Mouse (Mus musculus) limb, embryonic 12.5 days (tissue): ENCODE measurements around the gene Dnajc16. TPM values are rescaled to one million over a fixed set of nuclear protein-coding genes. Genes with fewer than 3 reads are reported as not detected.

Experiments
- ATAC-seq: fragments of 200-750 bp; cut with Nextera tagmentation; 2 replicates; pipeline ENCODE4 v1.8.0; 2017; ENCODE audit warnings: low read depth, moderate TSS enrichment; ENCODE audit not compliant: insufficient number of reproducible peaks, insufficient read depth, low FRiP score, low TSS enrichment
- H3K27ac ChIP-seq: fragments of 300-500 bp; sonication (generic); 2 replicates; pipeline ENCODE4 v1.5.1; 2016; ENCODE audit warnings: mild to moderate bottlenecking, moderate library complexity
- H3K27me3 ChIP-seq: fragments of 300-500 bp; sonication (generic); 2 replicates; pipeline ENCODE4 v1.6.1; 2016; ENCODE audit warnings: mild to moderate bottlenecking, moderate library complexity
- H3K36me3 ChIP-seq: fragments of 300-500 bp; sonication (generic); 2 replicates; pipeline ENCODE4 v1.6.1; 2016; ENCODE audit warnings: mild to moderate bottlenecking, moderate library complexity
- H3K4me1 ChIP-seq: fragments of 300-500 bp; sonication (generic); replicated peaks from 2 replicates; pipeline ENCODE4 v1.6.1; 2016
- H3K4me2 ChIP-seq: fragments of 300-500 bp; sonication (generic); 2 replicates; pipeline ENCODE4 v1.6.1; 2016; ENCODE audit warnings: mild to moderate bottlenecking, moderate library complexity
- H3K4me3 ChIP-seq: fragments of 300-500 bp; sonication (generic); replicated peaks from 2 replicates; pipeline ENCODE4 v1.5.1; 2016; ENCODE audit warnings: mild to moderate bottlenecking
- H3K9ac ChIP-seq: fragments of 300-500 bp; sonication (generic); replicated peaks from 2 replicates; pipeline ENCODE4 v1.6.1; 2016; ENCODE audit warnings: mild to moderate bottlenecking, moderate library complexity
- H3K9me3 ChIP-seq: fragments of 300-500 bp; sonication (generic); 2 replicates; pipeline ENCODE4 v1.6.1; 2016; ENCODE audit warnings: mild to moderate bottlenecking, moderate library complexity
- WGBS: fragments of 180-500 bp; shearing (Covaris S2); methylation state at CpG from one replicate; pipeline ENCODE4 v1.1.7; 2016; 5-methylcytosine and 5-hydroxymethylcytosine counted together
- polyA plus RNA-seq: library from polyadenylated mRNA; unstranded; fragments of >200 nt; fragmentation: Nextera tagmentation; extraction: Ambion mirVana; gene quantifications from 2 replicates; pipeline ENCODE4 v1.2.1, GENCODE M21; 2016

The Dnajc16 gene
- polyA plus RNA-seq, 1 experiment from 2014 or later: 3.4 TPM

- peak overlapping the region; percentile 90 for H3K27ac ChIP-seq
- 10% methylated on average over 13 of the region's 13 CpGs for WGBS
These were observed 67.1 kb downstream of the Dnajc16 start for GRCm38 (mm10) chr4:141723673-141724068.

GRCm38 (mm10) chr4:141722731-141723672 is 67.7 kb downstream of the Dnajc16 start, which contains the start of gene Ddi2:
Gene Ddi2 (minus strand): TSS chr4:141723419.
- H3K36me3 ChIP-seq: peaks cover 11% of the 10 kb centered on the region
- peak; percentile 78 for ATAC-seq
- H3K27ac ChIP-seq: peak within 1 kb of the TSS; percentile 90
- no peaks in the 10 kb centered on the region for H3K9me3 ChIP-seq
- under 1% methylated on average over 103 of the region's 105 CpGs for WGBS
- H3K4me3 ChIP-seq: peak within 1 kb of the TSS; percentile 87
- peaks cover 22% of the 10 kb centered on the region for H3K4me1 ChIP-seq
- H3K27me3 ChIP-seq: no peaks in the 10 kb centered on the region; the same call in 1 of the 2 replicates
- H3K4me2 ChIP-seq: peak within 1 kb of the TSS; percentile 82
- H3K9ac ChIP-seq: peak within 1 kb of the TSS; percentile 95

More at GRCm38 (mm10) chr4:141723673-141724068, 67.1 kb downstream of the Dnajc16 start:
- Histone ChIP-seq H3K4me1 (peaks cover 21% of the 10 kb centered on the region), H3K4me2 (peak overlapping the region; percentile 82), H3K36me3 (peaks cover 11% of the 10 kb centered on the region), H3K4me3 (peak overlapping the region; percentile 87), H3K9me3 (no peaks in the 10 kb centered on the region), H3K27me3 (no peaks in the 10 kb centered on the region; the same call in 1 of the 2 replicates), H3K9ac (peak overlapping the region; percentile 95)
- peak; percentile 73 for ATAC-seq

- Histone ChIP-seq H3K27me3 (no peaks in the 10 kb centered on the region; the same call in 1 of the 2 replicates), H3K4me1 (peaks cover 22% of the 10 kb centered on the region), H3K27ac (0 out of 2 replicates have a peak overlapping the region, but pooled peaks have one; percentile 23), H3K9me3 (no peaks in the 10 kb centered on the region), H3K4me2 (peak overlapping the region; percentile 82), H3K36me3 (peaks cover 18% of the 10 kb centered on the region), H3K9ac (peak overlapping the region; percentile 95), H3K4me3 (peak overlapping the region; percentile 87)
- no peak for ATAC-seq
- 78% methylated on average over 6 of the region's 6 CpGs for WGBS
These were observed 68.8 kb downstream of the Dnajc16 start for GRCm38 (mm10) chr4:141721961-141722360.

- Histone ChIP-seq H3K4me2 (peak overlapping the region; percentile 82; the same call in 1 of the 2 replicates), H3K36me3 (peaks cover 25% of the 10 kb centered on the region), H3K4me3 (no peak overlapping the region), H3K4me1 (peaks cover 27% of the 10 kb centered on the region), H3K9me3 (no peaks in the 10 kb centered on the region), H3K27me3 (no peaks in the 10 kb centered on the region; the same call in 1 of the 2 replicates), H3K9ac (no peak overlapping the region), H3K27ac (no peak overlapping the region)
- no peak for ATAC-seq
- 82% methylated on average over 6 of the region's 6 CpGs for WGBS
These were observed 69.8 kb downstream of the Dnajc16 start for GRCm38 (mm10) chr4:141720761-141721523.

GRCm38 (mm10) chr4:141719304-141719703 is 71.4 kb downstream of the Dnajc16 start:
- ATAC-seq: no peak
- Histone ChIP-seq H3K4me2 (no peak overlapping the region), H3K27ac (no peak overlapping the region), H3K9ac (no peak overlapping the region), H3K9me3 (no peaks in the 10 kb centered on the region), H3K27me3 (no peaks in the 10 kb centered on the region), H3K36me3 (peaks cover 27% of the 10 kb centered on the region), H3K4me3 (no peak overlapping the region), H3K4me1 (peaks cover 40% of the 10 kb centered on the region)
- 91% methylated on average over 1 of the region's 1 CpGs for WGBS

GRCm38 (mm10) chr4:141717633-141718032 is 73.1 kb downstream of the Dnajc16 start:
- WGBS: 85% methylated on average over 4 of the region's 4 CpGs
- no peak overlapping the region for H3K9ac ChIP-seq

GRCm38 (mm10) chr4:141715027-141715426 is 75.7 kb downstream of the Dnajc16 start:
- Histone ChIP-seq H3K4me2 (peak overlapping the region; percentile 8; the same call in 1 of the 2 replicates), H3K27me3 (no peaks in the 10 kb centered on the region), H3K9ac (no peak overlapping the region), H3K9me3 (no peaks in the 10 kb centered on the region), H3K4me1 (peaks cover 33% of the 10 kb centered on the region), H3K36me3 (peaks cover 54% of the 10 kb centered on the region), H3K4me3 (no peak overlapping the region), H3K27ac (peak overlapping the region; percentile 64)
- 33% methylated on average over 2 of the region's 2 CpGs for WGBS
- 0 out of 2 replicates have a peak, but pooled peaks have one; percentile 63 for ATAC-seq

More at GRCm38 (mm10) chr4:141717633-141718032, 73.1 kb downstream of the Dnajc16 start:
- Histone ChIP-seq H3K4me2 (no peak overlapping the region), H3K27ac (no peak overlapping the region), H3K4me3 (no peak overlapping the region), H3K9me3 (no peaks in the 10 kb centered on the region), H3K27me3 (no peaks in the 10 kb centered on the region), H3K4me1 (peaks cover 47% of the 10 kb centered on the region), H3K36me3 (peaks cover 36% of the 10 kb centered on the region)
- no peak for ATAC-seq

GRCm38 (mm10) chr4:141713598-141714142 is 77.1 kb downstream of the Dnajc16 start:
- WGBS: 43% methylated on average over 5 of the region's 5 CpGs
- H3K9me3 ChIP-seq: no peaks in the 10 kb centered on the region
- H3K36me3 ChIP-seq: peaks cover 64% of the 10 kb centered on the region
- H3K9ac ChIP-seq: no peak overlapping the region
- no peak overlapping the region for H3K4me2 ChIP-seq
- H3K27me3 ChIP-seq: no peaks in the 10 kb centered on the region
- peak overlapping the region; percentile 36; the same call in 1 of the 2 replicates for H3K27ac ChIP-seq
- no peak overlapping the region for H3K4me3 ChIP-seq
- ATAC-seq: no peak
- H3K4me1 ChIP-seq: peaks cover 30% of the 10 kb centered on the region

- Histone ChIP-seq H3K4me3 (no peak overlapping the region), H3K9ac (no peak overlapping the region), H3K36me3 (peaks cover 75% of the 10 kb centered on the region), H3K9me3 (no peaks in the 10 kb centered on the region), H3K27me3 (no peaks in the 10 kb centered on the region), H3K27ac (no peak overlapping the region), H3K4me1 (peaks cover 26% of the 10 kb centered on the region), H3K4me2 (no peak overlapping the region)
- 100% methylated on average over 1 of the region's 1 CpGs for WGBS
- ATAC-seq: no peak
These were observed 79.5 kb downstream of the Dnajc16 start for GRCm38 (mm10) chr4:141711250-141711649.
